Mouse (Mus musculus) heart, embryonic 13.5 days (tissue): ENCODE data around the gene Grid1. TPM values are rescaled to one million over a fixed set of nuclear protein-coding genes. Genes with fewer than 3 reads are reported as not detected.
A peak's percentile ranks its signal among the peaks of the same experiment; 100 is the strongest.

ENCODE experiments used
- ATAC-seq: fragments of 200-750 bp; cut with Nextera tagmentation; 2 replicates; pipeline ENCODE4 v1.8.0; 2017; ENCODE audit warnings: moderate TSS enrichment; ENCODE audit not compliant: insufficient number of reproducible peaks, low FRiP score, low TSS enrichment; ENCODE audit errors: extremely low read depth
- H3K27ac ChIP-seq: fragments of 300-500 bp; sonication (generic); replicated peaks from 2 replicates; pipeline ENCODE4 v1.5.1; 2015; ENCODE audit warnings: moderate library complexity, mild to moderate bottlenecking, inconsistent platforms
- H3K27me3 ChIP-seq: fragments of 300-500 bp; sonication (generic); replicated peaks from 2 replicates; pipeline ENCODE4 v1.6.1; 2015; ENCODE audit warnings: mild to moderate bottlenecking, inconsistent platforms
- H3K36me3 ChIP-seq: fragments of 300-500 bp; sonication (generic); 2 replicates; pipeline ENCODE4 v1.6.1; 2015; ENCODE audit warnings: mild to moderate bottlenecking, inconsistent platforms
- H3K4me1 ChIP-seq: fragments of 300-500 bp; sonication (generic); 2 replicates; pipeline ENCODE4 v1.6.1; 2015; ENCODE audit warnings: inconsistent platforms
- H3K4me2 ChIP-seq: fragments of 300-500 bp; sonication (generic); 2 replicates; pipeline ENCODE4 v1.6.1; 2015; ENCODE audit warnings: inconsistent platforms, mild to moderate bottlenecking, moderate library complexity
- H3K4me3 ChIP-seq: fragments of 300-500 bp; sonication (generic); 2 replicates; pipeline ENCODE4 v1.5.1; 2015; ENCODE audit warnings: moderate library complexity, mild to moderate bottlenecking, inconsistent platforms
- H3K9ac ChIP-seq: fragments of 300-500 bp; sonication (generic); 2 replicates; pipeline ENCODE4 v1.6.1; 2015; ENCODE audit warnings: inconsistent platforms, mild to moderate bottlenecking, moderate library complexity
- H3K9me3 ChIP-seq: fragments of 300-500 bp; sonication (generic); 2 replicates; pipeline ENCODE4 v1.6.1; 2016; ENCODE audit warnings: inconsistent platforms
- WGBS: fragments of 180-500 bp; shearing (Covaris S2); methylation state at CpG from one replicate; pipeline ENCODE4 v1.1.7; 2015; ENCODE audit warnings: mixed read lengths; 5-methylcytosine and 5-hydroxymethylcytosine counted together
- polyA plus RNA-seq: library from polyadenylated mRNA; unstranded; fragments of >200 nt; fragmentation: Nextera tagmentation; extraction: Ambion mirVana; gene quantifications from 2 replicates; pipeline ENCODE4 v1.2.1, GENCODE M21; 2015

Grid1 gene
- 0.11 and 0.55 TPM in 2 replicates for polyA plus RNA-seq

DNA sequence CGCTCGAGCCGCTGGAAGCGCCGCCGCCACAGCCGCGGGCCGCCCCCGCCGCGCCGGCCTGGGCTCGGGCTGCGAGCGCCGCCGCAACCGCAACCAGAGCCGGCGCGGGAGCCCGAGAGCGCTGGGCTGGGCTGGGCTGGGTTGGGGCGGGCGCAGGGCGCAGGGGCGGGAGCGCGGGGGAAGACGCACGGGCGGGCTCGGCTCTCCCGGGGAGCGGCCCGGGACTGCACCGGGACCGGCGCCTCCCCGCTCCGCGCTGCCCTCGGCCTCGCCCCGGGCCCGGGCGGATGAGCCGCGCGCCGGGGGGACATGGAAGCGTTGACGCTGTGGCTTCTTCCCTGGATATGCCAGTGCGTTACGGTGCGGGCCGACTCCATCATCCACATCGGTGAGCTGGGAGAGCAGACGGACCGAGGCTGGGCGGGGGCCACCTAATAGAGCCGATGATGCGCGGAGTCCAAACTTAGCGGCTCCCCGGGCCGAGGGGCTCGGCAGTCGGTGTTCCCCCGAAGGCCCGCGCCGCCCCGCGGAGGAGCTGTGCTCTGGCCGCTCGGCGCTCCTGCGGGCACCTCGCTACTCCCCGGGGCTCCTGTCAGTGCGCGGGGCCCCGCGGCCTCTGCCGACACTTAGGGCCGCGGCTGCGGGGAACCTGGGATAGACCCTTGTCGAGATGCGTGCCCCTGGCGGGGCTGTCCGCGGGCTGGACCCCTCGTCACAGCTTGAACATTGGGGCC, at the start of gene Grid1:
Grid1 (plus strand) TSS at position 190 of the 734 bp plus-strand sequence.
- H3K4me2 ChIP-seq, result peak within 1 kb of the TSS; percentile 81

DNA sequence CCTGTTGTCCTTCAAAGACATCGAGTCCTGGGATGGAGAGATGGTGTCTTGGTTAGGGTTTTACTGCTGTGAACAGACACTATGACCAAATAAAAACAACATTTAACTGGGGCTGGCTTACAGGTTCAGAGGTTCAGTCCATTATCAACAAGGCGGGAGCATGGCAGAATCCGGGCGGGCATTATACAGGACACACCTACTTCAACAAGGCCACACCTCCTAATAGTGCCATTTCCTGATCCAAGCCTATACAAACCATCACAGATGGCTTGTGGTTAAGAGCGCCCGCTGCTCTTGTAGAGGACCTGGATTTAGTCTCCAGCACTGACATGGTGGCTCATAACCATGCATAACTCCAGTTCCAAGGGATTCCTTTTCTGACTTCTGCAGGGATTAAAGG, 49.4 kb upstream of the Grid1 start:
- Histone ChIP-seq H3K4me2 (no peak overlapping the region; the same call in 1 of the 2 replicates), H3K27me3 (peaks cover 18% of the 10 kb centered on the region), H3K9me3 (no peaks in the 10 kb centered on the region), H3K9ac (no peak overlapping the region), H3K27ac (no peak overlapping the region), H3K4me3 (no peak overlapping the region), H3K4me1 (peaks cover 16% of the 10 kb centered on the region), H3K36me3 (no peaks in the 10 kb centered on the region)
- 73% methylated on average over 6 of the region's 6 CpGs for WGBS
- ATAC-seq, result no peak; the same call in 1 of the 2 replicates

More for the DNA sequence above, at the start of gene Grid1:
- peak within 1 kb of the TSS; percentile 73 for H3K9ac ChIP-seq
- peak within 1 kb of the TSS; percentile 63 for H3K4me3 ChIP-seq
- under 1% methylated on average over 63 of the region's 96 CpGs for WGBS
- H3K9me3 ChIP-seq, result no peaks in the 10 kb centered on the region
- peaks cover 33% of the 10 kb centered on the region for H3K4me1 ChIP-seq
- no peak within 1 kb of the TSS for H3K27ac ChIP-seq
- no peaks in the 10 kb centered on the region for H3K36me3 ChIP-seq
- peaks cover 98% of the 10 kb centered on the region for H3K27me3 ChIP-seq
- peak; percentile 15; the same call in 1 of the 2 replicates for ATAC-seq

DNA sequence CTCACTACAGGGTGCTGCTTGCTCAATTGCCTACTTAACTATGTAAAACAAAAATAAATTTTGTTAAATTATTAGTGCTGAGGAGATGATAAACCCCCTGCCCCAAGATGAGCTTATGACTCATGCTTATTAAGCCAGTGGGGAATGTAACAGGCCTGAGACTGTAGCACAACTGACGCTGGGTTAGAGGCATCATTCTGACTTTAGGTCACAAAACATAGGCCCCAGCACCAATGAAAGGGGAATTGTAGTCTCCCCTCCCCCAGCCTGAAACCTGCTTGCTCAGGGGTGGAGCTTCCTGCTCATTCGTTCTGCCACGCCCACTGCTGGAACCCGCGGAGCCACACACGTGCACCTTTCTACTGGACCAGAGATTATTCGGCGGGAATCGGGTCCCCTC, 48.3 kb upstream of the Grid1 start:
- Histone ChIP-seq H3K36me3 (no peaks in the 10 kb centered on the region), H3K9ac (no peak overlapping the region), H3K4me2 (no peak overlapping the region), H3K4me3 (no peak overlapping the region), H3K9me3 (0 out of 2 replicates have a peak, but pooled peaks cover 6% of the 10 kb centered on the region), H3K27me3 (peaks cover 18% of the 10 kb centered on the region), H3K27ac (no peak overlapping the region), H3K4me1 (peaks cover 16% of the 10 kb centered on the region)
- ATAC-seq, result no peak
- WGBS, result 21% methylated on average over 9 of the region's 9 CpGs

DNA sequence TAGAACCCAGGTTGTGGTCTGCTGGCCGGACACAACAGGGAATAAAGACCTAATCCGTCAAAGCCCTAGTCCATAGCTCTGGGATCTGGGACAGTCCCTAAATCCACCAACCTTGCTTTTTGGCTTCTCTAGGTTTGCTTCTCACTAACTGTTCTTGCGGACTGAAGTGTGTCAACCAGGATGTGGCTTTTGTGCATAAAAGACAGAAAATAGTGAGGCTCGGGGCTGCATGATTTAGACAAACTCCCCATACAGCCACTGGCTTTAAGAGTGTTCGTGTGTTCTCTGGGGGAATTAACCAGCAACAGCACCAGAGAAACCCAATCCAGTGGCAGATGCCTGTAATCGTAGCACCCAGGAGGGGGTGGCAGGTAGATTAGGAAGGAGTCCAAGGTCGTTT, 47.8 kb upstream of the Grid1 start:
- Histone ChIP-seq H3K9me3 (0 out of 2 replicates have a peak, but pooled peaks cover 6% of the 10 kb centered on the region), H3K9ac (no peak overlapping the region), H3K4me3 (no peak overlapping the region), H3K4me1 (peaks cover 16% of the 10 kb centered on the region), H3K27ac (no peak overlapping the region), H3K36me3 (no peaks in the 10 kb centered on the region), H3K4me2 (no peak overlapping the region), H3K27me3 (peaks cover 20% of the 10 kb centered on the region)
- no peak for ATAC-seq
- 60% methylated on average over 7 of the region's 7 CpGs for WGBS

DNA sequence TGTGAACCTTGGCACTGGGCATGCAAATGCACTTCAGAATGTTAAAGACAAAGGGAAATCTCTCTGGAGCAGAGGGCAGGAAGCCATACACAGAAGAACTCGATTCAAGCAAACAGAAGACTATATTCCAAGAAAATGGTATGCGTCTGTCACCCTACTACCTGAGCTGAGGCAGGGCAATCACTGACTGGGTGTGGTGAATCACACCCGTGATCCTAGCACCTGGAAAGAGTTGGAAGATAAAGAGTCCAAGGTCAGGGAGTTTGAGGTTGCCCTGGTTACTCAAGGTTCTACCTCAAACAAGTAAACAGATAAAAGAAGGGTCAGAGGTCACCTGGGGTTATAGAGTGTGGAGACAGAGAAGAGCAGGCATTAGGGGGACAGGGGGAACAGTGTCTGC, 46.2 kb upstream of the Grid1 start:
- peaks cover 26% of the 10 kb centered on the region for H3K27me3 ChIP-seq
- H3K4me3 ChIP-seq, result no peak overlapping the region
- H3K9ac ChIP-seq, result no peak overlapping the region
- no peak overlapping the region for H3K4me2 ChIP-seq
- H3K36me3 ChIP-seq, result no peaks in the 10 kb centered on the region
- no peak overlapping the region for H3K27ac ChIP-seq
- WGBS, result 72% methylated on average over 3 of the region's 3 CpGs
- ATAC-seq, result no peak
- H3K4me1 ChIP-seq, result peaks cover 9% of the 10 kb centered on the region
- H3K9me3 ChIP-seq, result 0 out of 2 replicates have a peak, but pooled peaks cover 6% of the 10 kb centered on the region

DNA sequence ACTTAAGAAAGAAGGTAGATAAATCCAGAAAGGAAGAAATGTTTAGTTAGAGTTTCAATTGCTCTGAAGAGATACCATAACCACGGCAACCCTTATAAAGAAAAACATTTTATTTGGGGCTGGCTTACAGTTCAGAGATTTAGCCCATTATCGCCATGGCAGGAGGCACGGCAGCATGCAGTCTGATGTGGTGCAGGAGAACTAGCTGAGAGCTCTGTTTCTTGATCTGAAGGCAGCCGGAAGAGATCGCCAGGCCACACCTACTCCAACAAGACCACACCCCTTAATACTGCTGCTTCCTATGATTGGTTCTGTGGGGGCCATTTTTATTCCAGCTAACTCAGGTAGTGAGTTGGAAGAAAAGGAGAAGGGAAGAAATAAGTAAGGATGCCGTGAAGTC, 45.7 kb upstream of the Grid1 start:
- Histone ChIP-seq H3K36me3 (no peaks in the 10 kb centered on the region), H3K4me1 (peaks cover 5% of the 10 kb centered on the region), H3K27me3 (peaks cover 24% of the 10 kb centered on the region), H3K4me2 (no peak overlapping the region), H3K27ac (no peak overlapping the region), H3K4me3 (no peak overlapping the region), H3K9me3 (0 out of 2 replicates have a peak, but pooled peaks cover 6% of the 10 kb centered on the region), H3K9ac (no peak overlapping the region)
- 72% methylated on average over 6 of the region's 6 CpGs for WGBS
- no peak for ATAC-seq

DNA sequence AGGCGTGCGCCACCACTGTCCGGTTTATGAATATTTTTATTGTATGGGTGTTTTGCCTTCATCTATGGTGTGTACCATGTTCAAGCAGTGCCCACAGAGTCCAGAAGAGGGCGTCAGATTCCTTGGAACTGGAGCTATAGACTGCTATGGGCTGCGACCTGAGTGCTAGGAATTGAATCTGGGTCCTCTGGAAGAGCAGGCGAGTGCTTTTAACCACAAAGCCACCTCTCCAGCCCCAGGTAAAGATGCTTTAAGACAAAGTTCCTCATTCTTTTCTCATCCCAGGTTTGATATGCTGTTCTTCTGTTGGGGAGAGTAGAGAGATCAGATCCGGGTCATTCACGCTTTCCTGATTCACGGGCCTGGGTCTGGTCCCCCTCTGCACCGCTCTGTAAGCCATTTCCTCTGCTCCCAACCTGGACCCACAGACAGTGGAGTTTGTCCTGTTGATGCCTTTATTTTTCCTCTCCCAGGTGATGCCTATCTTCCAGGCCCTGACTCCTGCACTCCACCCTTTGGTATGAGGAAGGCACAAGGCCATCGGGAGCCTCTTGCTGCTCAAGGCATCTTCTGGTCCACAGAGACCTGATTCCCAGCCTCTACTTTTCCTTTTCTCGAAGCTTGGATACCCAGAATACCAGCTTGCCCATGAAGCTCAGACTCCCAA, 43.1 kb upstream of the Grid1 start:
- no peak for ATAC-seq
- H3K27ac ChIP-seq, result no peak overlapping the region
- 0 out of 2 replicates have a peak, but pooled peaks cover 6% of the 10 kb centered on the region for H3K9me3 ChIP-seq
- WGBS, result 86% methylated on average over 12 of the region's 12 CpGs
- peaks cover 8% of the 10 kb centered on the region for H3K27me3 ChIP-seq
- H3K4me2 ChIP-seq, result no peak overlapping the region
- no peaks in the 10 kb centered on the region for H3K36me3 ChIP-seq
- H3K9ac ChIP-seq, result no peak overlapping the region
- H3K4me3 ChIP-seq, result no peak overlapping the region
- H3K4me1 ChIP-seq, result no peaks in the 10 kb centered on the region

DNA sequence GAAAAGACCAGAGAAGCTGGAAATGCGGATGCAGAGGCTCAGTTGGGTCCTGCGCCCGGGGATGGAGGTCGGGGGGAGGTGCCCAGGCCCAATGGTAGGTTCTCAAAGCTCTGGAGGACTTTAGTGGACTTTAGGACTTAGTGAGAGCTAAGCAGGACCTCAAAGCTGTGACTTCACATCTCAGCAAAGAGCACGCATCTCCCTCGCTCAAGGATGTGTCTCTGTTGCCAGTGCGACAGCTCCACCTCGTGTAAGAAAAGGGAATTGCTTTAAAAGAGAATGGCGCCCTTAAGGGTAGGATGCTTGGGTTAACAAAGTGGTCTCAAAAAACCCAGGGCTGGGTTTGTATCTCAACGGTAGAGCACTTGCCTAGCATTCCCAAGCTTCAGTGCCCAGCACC, 42.1 kb upstream of the Grid1 start:
- Histone ChIP-seq H3K4me3 (no peak overlapping the region), H3K27ac (no peak overlapping the region), H3K9me3 (0 out of 2 replicates have a peak, but pooled peaks cover 6% of the 10 kb centered on the region), H3K27me3 (peaks cover 8% of the 10 kb centered on the region), H3K4me2 (no peak overlapping the region), H3K36me3 (no peaks in the 10 kb centered on the region), H3K4me1 (no peaks in the 10 kb centered on the region), H3K9ac (no peak overlapping the region)
- WGBS, result 14% methylated on average over 10 of the region's 10 CpGs
- no peak for ATAC-seq

DNA sequence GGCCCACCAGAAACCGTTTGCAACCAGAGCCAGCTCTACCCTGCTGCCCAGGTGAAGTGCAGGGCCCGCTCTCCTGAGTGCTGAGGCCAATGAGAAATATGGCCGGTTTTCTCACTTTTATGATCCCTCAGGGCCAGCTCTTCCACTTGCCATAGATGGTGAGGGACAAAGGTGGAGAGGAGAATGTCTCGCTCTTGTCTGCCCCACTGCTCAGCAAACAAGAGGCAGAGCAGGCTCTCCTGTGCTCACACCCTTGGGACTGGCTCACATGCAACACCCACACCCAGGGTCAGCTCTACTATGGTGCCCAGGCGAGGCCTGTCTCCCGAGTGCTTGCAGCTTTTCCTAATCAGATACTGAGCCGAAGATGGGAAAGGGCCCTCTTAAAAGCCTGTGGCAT, 41.1 kb upstream of the Grid1 start:
- Histone ChIP-seq H3K4me1 (no peaks in the 10 kb centered on the region), H3K27ac (no peak overlapping the region), H3K9me3 (0 out of 2 replicates have a peak, but pooled peaks cover 6% of the 10 kb centered on the region), H3K4me3 (no peak overlapping the region), H3K36me3 (no peaks in the 10 kb centered on the region), H3K4me2 (no peak overlapping the region), H3K27me3 (peaks cover 8% of the 10 kb centered on the region), H3K9ac (no peak overlapping the region)
- ATAC-seq, result no peak
- WGBS, result 74% methylated on average over 7 of the region's 7 CpGs

DNA sequence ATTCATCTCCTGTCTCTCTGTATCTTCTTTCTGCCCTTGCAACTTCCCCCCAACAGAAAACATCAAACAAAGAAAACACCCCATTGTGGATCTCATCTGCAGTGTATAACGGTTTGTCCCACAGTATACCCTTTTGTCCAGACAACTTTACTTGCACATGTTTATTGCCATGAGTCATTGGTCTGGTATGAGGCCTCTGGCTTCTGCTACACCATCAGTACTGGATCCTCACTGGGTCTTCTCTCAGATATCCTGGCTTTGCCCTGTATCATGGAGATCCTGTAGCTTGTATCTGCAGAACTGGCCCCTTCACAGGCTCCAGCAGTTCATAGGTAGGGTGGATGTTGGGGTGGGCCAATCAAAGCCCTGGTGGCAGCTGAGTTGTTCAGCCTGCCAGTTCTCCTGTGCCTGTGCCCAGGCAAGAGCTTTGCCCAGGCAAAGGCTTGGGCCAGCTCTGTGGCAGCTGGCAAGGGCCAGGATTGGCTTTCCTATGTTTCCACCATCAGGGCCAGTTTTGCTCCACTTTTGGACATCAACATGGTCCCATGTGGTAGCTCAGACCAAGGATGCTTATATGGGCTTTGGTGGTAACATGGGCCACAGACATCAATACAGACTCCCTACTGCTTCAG, 26.4 kb upstream of the Grid1 start:
- Histone ChIP-seq H3K9me3 (peaks cover 8% of the 10 kb centered on the region), H3K9ac (no peak overlapping the region), H3K27me3 (no peaks in the 10 kb centered on the region), H3K4me3 (no peak overlapping the region), H3K4me2 (no peak overlapping the region), H3K4me1 (no peaks in the 10 kb centered on the region), H3K27ac (no peak overlapping the region), H3K36me3 (no peaks in the 10 kb centered on the region)
- 61% methylated on average over 1 of the region's 1 CpGs for WGBS
- ATAC-seq, result no peak

DNA sequence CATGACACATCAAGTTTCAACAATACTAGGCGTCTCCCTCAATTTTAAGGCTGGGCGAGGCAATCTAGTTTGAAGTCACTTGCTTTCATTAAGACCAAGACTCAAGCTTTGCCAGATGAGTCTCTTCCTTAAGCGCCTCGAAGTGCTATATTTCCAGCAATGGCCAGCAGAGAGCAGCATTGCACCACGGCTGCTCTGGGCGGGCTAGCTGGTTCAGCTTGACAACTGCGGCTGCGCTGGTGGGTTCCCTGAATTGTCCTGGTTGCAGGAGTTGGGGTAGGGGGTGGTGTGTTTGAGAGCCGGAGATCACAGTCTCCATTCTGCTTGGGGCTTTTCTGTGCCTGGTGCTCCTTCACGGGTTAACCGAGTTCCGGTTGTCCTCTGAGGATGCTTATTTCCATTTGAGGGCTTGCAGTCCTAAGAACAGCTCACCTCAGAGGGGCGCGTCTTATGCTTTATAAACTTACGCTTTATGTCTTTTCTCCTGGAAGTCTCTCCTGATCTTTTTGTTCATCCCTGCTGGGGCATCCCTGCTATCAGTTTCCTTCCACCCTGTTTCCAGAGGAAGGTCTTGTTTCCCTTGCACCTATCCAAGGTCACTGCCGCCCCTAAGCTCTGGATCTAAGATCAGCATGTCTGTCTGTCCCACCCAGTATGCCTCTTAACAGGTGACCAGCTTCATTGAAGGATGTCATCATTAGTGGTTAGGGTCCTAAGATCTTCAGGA, 9.0 kb upstream of the Grid1 start:
- Histone ChIP-seq H3K4me1 (no peaks in the 10 kb centered on the region), H3K9ac (no peak overlapping the region), H3K9me3 (no peaks in the 10 kb centered on the region), H3K27me3 (peaks cover 47% of the 10 kb centered on the region), H3K27ac (no peak overlapping the region), H3K4me2 (peak overlapping the region; percentile 40), H3K4me3 (no peak overlapping the region), H3K36me3 (no peaks in the 10 kb centered on the region)
- ATAC-seq, result no peak
- 20% methylated on average over 16 of the region's 16 CpGs for WGBS
